Mouse (Mus musculus) kidney, postnatal 0 days (tissue): ENCODE measurements at regions not wholly inside any gene's neighbourhood (a gene's known extent, or its start where the extent isn't known, plus 50 kb on each side); places are given as distances from the start of the nearest gene placed in this dataset.
A peak's percentile ranks its signal among the peaks of the same experiment; 100 is the strongest.

Experiments used
- ATAC-seq: fragments of 200-750 bp; cut with Nextera tagmentation; replicated peaks from 2 replicates; pipeline ENCODE4 v1.8.0; 2017; ENCODE audit warnings: low read depth, moderate number of reproducible peaks, moderate TSS enrichment, moderate library complexity; ENCODE audit not compliant: low FRiP score
- DNase-seq: peaks from one replicate; pipeline ENCODE4 v3.0.0-alpha.2; 2016; ENCODE audit warnings: low spot score
- H3K27ac ChIP-seq: fragments of 300-500 bp; sonication (generic); 2 replicates; pipeline ENCODE4 v1.5.1; 2014; ENCODE audit warnings: mild to moderate bottlenecking
- H3K27me3 ChIP-seq: fragments of 300-500 bp; sonication (generic); 2 replicates; pipeline ENCODE4 v1.6.1; 2014; ENCODE audit warnings: low read length, mixed read lengths; ENCODE audit not compliant: insufficient read depth
- H3K36me3 ChIP-seq: fragments of 300-500 bp; sonication (generic); 2 replicates; pipeline ENCODE4 v1.6.1; 2014; ENCODE audit warnings: low read length, mixed read lengths; ENCODE audit not compliant: insufficient read depth
- H3K4me1 ChIP-seq: fragments of 300-500 bp; sonication (generic); replicated peaks from 2 replicates; pipeline ENCODE4 v1.6.1; 2014; ENCODE audit warnings: antibody characterized with exemption, low read length, mixed read lengths; ENCODE audit not compliant: insufficient read depth
- H3K4me2 ChIP-seq: fragments of 300-500 bp; sonication (generic); 2 replicates; pipeline ENCODE4 v1.6.1; 2014; ENCODE audit warnings: mild to moderate bottlenecking, low read length, moderate library complexity, mixed read lengths
- H3K4me3 ChIP-seq: fragments of 300-500 bp; sonication (generic); replicated peaks from 2 replicates; pipeline ENCODE4 v1.5.1; 2014; ENCODE audit warnings: low read depth, low read length
- H3K9ac ChIP-seq: fragments of 300-500 bp; sonication (generic); 2 replicates; pipeline ENCODE4 v1.6.1; 2014; ENCODE audit warnings: low read depth, low read length
- H3K9me3 ChIP-seq: fragments of 300-500 bp; sonication (generic); replicated peaks from 2 replicates; pipeline ENCODE4 v1.6.1; 2016; ENCODE audit warnings: low read length, inconsistent platforms, mixed read lengths
- CTCF ChIP-seq: IDR thresholded peaks from 2 replicates; pipeline ENCODE4 v1.5.1; 2016; ENCODE audit warnings: antibody characterized with exemption, low read depth, mild to moderate bottlenecking, moderate library complexity
- WGBS: fragments of 180-500 bp; shearing (Covaris S2); extraction: QIAGEN DNeasy Blood & Tissue Kit; methylation state at CpG from one replicate; pipeline ENCODE4 v1.1.7; 2014; 5-methylcytosine and 5-hydroxymethylcytosine counted together

- H3K9ac ChIP-seq = no peak overlapping the region
- no peak overlapping the region for H3K4me2 ChIP-seq
- H3K4me3 ChIP-seq = no peak overlapping the region
- peak; percentile 58 for DNase-seq
- no peaks in the 10 kb centered on the region for H3K4me1 ChIP-seq
- WGBS = 70% methylated on average over 12 of the region's 12 CpGs
- TF ChIP-seq CTCF = no peak
- peak overlapping the region; percentile 63 for H3K27ac ChIP-seq
- no peaks in the 10 kb centered on the region for H3K36me3 ChIP-seq
- H3K9me3 ChIP-seq = no peaks in the 10 kb centered on the region
- no peaks in the 10 kb centered on the region for H3K27me3 ChIP-seq
- no peak; the same call in 1 of the 2 replicates for ATAC-seq
Observed at GRCm38 (mm10) chr7:122820587-122821535, 144.6 kb upstream of the Rbbp6 start.

- Histone ChIP-seq H3K27ac (no peak overlapping the region), H3K4me2 (no peak overlapping the region), H3K27me3 (no peaks in the 10 kb centered on the region), H3K9ac (no peak overlapping the region), H3K4me1 (no peaks in the 10 kb centered on the region), H3K9me3 (no peaks in the 10 kb centered on the region), H3K36me3 (no peaks in the 10 kb centered on the region), H3K4me3 (no peak overlapping the region)
- TF ChIP-seq CTCF = no peak
- peak; percentile 26 for DNase-seq
- ATAC-seq = no peak
- WGBS = 64% methylated on average over 6 of the region's 6 CpGs
Observed at GRCm38 (mm10) chr7:122823429-122823828, 142.1 kb upstream of the Rbbp6 start.

- no peak for TF ChIP-seq CTCF
- Histone ChIP-seq H3K4me1 (no peaks in the 10 kb centered on the region), H3K9me3 (no peaks in the 10 kb centered on the region), H3K4me2 (no peak overlapping the region), H3K4me3 (no peak overlapping the region), H3K36me3 (no peaks in the 10 kb centered on the region), H3K9ac (no peak overlapping the region), H3K27ac (no peak overlapping the region), H3K27me3 (no peaks in the 10 kb centered on the region)
- 86% methylated on average over 3 of the region's 3 CpGs for WGBS
- no peak for DNase-seq
- ATAC-seq = no peak
Observed at GRCm38 (mm10) chr7:122839091-122839490, 126.4 kb upstream of the Rbbp6 start.

- Histone ChIP-seq H3K27ac (no peak overlapping the region), H3K4me2 (no peak overlapping the region), H3K27me3 (no peaks in the 10 kb centered on the region), H3K4me1 (no peaks in the 10 kb centered on the region), H3K4me3 (no peak overlapping the region), H3K9ac (no peak overlapping the region), H3K9me3 (no peaks in the 10 kb centered on the region), H3K36me3 (no peaks in the 10 kb centered on the region)
- WGBS = 73% methylated on average over 2 of the region's 2 CpGs
- TF ChIP-seq CTCF = no peak
- ATAC-seq (no peak), DNase-seq (no peak)
Observed at GRCm38 (mm10) chr7:122844831-122845230, 120.7 kb upstream of the Rbbp6 start.

GRCm38 (mm10) chr7:122847376-122847775, 118.1 kb upstream of the Rbbp6 start:
- Histone ChIP-seq H3K27ac (no peak overlapping the region), H3K9me3 (no peaks in the 10 kb centered on the region), H3K4me2 (no peak overlapping the region), H3K9ac (no peak overlapping the region), H3K27me3 (no peaks in the 10 kb centered on the region), H3K36me3 (no peaks in the 10 kb centered on the region), H3K4me1 (no peaks in the 10 kb centered on the region), H3K4me3 (no peak overlapping the region)
- TF ChIP-seq CTCF = no peak
- WGBS = 64% methylated on average over 5 of the region's 5 CpGs
- DNase-seq (no peak), ATAC-seq (no peak)

- 49% methylated on average over 2 of the region's 2 CpGs for WGBS
- Histone ChIP-seq H3K36me3 (no peaks in the 10 kb centered on the region), H3K9me3 (no peaks in the 10 kb centered on the region), H3K27ac (no peak overlapping the region), H3K4me2 (no peak overlapping the region), H3K9ac (no peak overlapping the region), H3K27me3 (no peaks in the 10 kb centered on the region), H3K4me1 (no peaks in the 10 kb centered on the region), H3K4me3 (no peak overlapping the region)
- no peak for TF ChIP-seq CTCF
- ATAC-seq (no peak), DNase-seq (no peak)
Observed at GRCm38 (mm10) chr7:122873386-122873785, 92.1 kb upstream of the Rbbp6 start.
